Mouse (Mus musculus) ES-CJ7 (cell line): ENCODE measurements around the gene Il20rb.
A peak's percentile ranks its signal among the peaks of the same experiment; 100 is the strongest.

Experiments used
- DNase-seq: peaks from one replicate; pipeline ENCODE4 v3.0.0; 2011; ENCODE audit warnings: low read depth, low spot score

Gene Il20rb

DNA sequence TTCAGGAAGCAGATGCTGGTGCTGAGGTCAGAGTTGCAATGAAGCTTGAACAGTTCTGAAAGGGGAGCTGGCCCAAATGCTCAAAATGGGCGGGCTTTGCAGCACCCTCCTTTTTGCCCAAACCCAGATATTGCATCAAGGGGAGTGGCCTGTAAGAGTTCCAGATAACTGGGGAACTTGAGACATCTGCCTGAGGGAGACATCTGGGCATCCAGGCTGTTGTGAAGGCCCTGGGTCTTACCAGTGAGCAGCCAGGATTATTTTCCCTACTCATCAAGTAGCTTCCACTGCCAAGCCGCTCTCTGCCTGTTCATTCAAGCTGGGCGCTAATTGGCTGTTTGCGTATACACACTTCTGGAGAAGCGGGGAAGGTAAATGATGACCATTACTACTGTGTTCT, at the start of gene Il20rb:
Gene Il20rb (minus strand): TSS at position 358 of the 400 bp plus-strand sequence.
- no peak for DNase-seq

DNA sequence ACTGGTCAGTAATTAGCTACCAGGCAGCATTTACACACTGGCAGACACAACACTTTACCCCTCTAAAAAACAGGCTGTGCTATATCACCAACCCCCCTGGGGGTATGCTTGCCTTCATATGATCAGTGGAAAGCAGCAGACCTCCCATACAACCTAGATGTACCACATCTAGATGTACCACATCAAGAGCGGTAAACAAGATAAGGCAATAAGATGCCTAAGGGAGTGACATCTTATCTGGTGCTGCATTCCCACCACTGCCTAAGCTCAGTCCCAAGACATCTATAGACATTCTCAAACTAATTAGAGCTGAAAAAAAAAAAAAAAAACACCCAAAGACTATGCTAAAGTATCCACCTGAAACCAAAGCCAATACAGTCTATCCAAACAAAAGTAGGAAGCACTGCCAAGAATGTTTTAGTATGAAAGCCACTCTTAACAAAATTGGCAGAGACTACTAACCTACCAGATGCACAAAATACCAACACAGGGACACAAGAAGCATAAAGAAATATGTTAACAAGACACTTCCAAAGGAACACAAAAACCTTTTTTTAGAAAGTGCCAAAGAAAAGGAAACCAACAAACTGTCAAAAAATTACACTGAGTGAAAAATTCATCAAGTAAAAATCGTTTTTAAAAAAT, 49.2 kb upstream of the Il20rb start:
- no peak for DNase-seq

GRCm38 (mm10) chr9:100534686-100535085, 48.1 kb upstream of the Il20rb start:
- no peak for DNase-seq

GRCm38 (mm10) chr9:100532847-100533505, 46.4 kb upstream of the Il20rb start:
- DNase-seq, result no peak

DNA sequence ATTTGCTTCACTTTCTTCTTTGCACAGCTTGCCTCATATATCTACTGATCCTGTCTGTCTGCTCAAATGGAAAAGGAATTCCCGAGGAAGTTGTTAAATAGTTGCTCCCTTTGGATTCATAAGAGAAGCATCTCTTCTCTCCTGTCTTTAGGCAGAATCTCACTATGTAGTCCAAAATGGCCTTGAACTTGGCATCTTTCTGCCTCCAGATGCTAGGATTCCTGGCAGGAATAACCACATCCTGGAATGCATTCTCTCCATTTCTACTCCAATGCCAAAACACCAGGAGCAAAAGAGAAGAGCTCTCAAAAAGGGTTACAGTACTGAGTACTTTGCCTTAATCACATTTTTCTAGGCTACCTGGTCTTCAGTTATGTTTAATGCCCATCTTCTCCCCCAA, 44.7 kb upstream of the Il20rb start:
- no peak for DNase-seq

- DNase-seq, result no peak
Observed at GRCm38 (mm10) chr9:100525225-100525624, 38.6 kb upstream of the Il20rb start.

DNA sequence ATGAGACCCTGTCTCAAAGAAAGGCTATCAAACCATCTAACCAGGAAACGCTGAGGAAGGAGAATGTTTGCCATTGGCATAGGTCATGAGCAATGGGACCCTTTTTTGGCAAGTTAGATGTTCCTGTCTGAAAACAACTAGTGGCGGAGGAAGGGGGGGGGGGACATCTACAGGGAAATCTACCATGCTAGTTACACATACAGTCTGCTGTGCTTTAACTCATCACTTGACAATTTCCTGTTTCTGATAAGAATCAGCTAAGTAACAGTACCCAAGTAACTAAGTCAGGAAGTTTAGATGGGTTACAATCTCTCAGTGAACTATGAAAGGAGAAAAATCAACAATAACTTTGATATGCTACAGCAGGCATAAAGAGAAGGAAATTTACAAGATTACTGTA, 35.4 kb upstream of the Il20rb start:
- DNase-seq, result no peak

DNA sequence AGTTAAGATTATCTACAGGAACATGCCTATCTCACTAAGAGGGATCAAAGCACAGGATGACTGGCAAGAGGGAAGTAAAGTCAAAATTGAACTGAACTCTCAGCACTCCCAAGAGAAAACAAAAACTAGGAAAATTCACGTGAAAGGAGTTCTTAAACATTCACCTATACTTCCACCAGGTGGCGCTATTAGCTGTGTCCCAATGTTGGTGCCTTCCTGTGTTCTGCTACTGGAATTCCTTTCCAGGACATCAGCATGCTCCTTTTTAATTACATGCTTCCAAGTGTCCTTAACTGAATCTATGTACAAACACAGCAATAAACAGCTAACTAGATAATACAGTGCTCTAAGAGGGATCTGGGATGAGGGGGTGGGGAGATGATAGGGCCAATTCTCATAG, 34.0 kb upstream of the Il20rb start:
- DNase-seq, result peak; percentile 76

DNA sequence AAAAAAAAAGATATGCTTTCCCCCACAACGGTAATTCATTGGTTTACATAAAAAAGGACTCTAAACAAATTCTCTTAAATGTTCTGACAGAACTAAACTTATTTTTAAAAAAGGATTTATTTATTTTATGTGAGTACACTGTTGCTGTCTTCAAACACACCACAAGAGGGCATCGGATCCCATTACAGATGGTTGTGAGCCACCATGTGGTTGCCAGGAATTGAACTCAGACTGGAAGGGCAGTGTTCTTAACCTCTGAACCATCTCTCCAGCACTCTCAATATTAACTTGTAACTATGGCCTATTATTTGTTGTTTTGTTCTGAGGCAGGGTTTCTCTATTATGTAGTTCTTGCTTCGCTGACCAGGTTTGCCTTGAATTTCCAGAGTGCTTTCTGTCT, 33.4 kb upstream of the Il20rb start:
- DNase-seq, result no peak

DNA sequence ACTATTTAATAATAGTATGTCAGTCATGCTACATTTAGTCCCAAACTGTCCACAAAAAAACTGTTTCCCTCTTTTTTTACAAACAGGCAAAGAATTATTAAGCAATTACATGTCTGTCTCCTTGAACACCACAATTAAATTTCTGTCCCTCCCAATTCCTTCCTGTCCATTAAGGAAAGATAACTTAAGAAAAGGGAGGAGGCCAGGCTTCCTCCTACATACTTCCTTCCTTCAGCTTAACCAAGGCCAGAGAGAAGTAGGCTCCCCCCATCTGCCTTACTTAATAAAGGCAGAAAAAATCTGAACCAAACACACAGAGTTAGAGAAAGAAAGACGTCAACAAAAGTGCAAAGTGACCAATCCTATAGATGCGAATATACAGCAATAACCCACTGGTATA, 21.0 kb upstream of the Il20rb start:
- no peak for DNase-seq

- no peak for DNase-seq
Observed at GRCm38 (mm10) chr9:100506652-100507051, 20.1 kb upstream of the Il20rb start.

DNA sequence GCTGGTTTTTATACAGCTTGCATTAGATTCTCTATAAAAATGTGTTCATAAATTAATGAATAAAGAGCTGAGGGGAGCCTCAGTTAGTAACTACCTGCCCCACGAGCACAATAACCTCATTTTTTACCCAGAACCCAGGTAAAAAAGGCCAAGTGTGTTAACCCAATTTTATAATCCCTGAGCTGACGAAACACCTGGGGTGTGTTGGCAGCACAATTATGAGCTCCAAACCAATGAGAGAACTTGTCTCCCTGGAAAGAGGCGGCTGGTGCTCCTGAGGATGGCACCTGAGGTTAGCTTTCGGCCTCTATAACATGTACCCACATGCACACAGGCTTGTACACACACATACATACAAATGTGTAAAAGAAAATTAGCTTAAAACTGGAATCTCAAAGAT, 18.9 kb upstream of the Il20rb start:
- DNase-seq, result no peak

- no peak for DNase-seq
Observed at GRCm38 (mm10) chr9:100493611-100494261, 7.1 kb upstream of the Il20rb start.

DNA sequence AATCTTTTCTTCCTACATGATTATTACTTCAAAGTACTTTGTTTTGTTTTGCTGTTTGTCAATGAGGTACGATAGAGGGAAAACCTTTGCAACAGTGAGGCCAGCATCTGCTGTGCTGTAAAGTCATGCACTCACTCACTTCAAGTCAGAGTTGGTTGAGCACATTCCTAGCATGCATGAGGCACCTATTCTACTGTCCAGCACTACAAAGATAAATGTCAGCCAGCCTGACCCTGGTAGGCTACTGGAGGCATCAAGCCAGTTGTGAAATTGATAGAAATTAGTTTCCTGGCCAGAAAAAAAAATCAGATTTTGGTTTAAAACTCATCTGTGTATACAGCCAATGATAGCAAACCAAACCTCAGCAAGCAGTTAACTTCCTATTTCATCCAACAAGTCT, 4.8 kb upstream of the Il20rb start:
- DNase-seq, result no peak

DNA sequence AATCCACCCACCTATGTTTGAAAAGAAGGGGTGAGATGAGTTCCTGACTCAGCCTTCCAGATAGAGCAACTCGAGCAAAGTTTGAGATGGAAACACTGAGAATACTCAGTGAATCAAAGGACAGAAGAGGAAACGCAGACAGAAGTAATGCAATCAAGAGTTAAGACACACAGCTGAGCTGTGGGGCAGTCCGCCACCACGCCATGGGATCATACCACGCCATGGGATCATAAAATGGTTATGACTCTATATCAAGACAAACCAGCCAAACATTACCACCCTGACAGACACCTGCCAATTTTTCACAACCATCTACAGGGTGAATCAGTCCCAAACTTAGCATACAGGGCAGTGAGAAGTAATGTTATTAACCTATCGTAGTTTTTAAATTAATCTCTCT, 2.4 kb upstream of the Il20rb start:
- no peak for DNase-seq

DNA sequence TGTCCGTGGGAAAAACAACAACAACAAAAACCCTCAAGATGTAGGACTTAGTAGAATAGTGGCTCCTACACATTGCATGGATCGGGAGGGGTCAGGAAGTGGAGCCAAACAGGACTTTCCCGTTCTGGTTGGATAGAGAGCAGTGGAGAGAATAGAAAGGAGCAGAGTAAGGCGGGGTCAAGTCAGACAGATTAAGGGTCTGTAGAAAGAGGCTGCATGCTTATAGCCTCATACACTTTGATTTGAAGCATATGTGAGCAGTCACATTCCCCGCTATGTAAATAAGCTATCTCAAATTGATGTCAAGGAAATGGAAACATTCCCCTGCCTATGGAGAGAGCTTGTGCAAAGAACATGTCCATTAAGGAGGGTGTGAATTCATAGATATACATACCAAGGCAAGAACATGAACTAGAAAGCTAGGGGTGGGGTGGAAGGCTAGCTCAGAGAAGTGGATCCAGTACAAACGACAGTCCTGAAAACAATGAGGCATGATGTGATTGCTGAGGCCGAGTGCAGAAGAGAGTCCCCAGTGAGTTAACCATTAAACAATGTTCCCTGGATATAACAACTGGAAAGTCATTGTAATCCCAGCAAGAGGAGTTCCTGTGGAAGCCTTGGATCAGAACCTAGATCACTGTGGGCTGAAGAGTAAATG, 1.6 kb upstream of the Il20rb start:
- no peak for DNase-seq

DNA sequence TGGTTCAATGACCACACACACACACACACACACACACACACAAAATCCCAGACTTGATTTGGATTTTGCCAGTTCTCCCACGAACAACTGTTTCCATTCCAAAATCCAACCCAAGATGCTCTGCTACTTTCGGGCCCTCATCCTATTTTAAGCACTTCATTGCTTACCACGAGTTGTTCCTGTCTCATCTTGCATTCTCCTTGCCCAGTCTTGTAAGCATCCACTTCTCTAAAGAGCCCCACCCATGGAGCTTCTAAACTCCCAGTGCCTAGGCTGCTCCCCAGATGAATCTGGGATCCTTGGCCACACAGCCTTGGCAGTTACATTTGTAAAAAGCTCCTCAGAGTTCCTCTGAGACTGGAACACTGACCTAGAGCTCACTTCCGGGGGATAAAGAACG, 3.3 kb downstream of the Il20rb start:
- DNase-seq, result no peak

GRCm38 (mm10) chr9:100481626-100482025, 5.0 kb downstream of the Il20rb start:
- DNase-seq, result no peak

- no peak for DNase-seq
Observed at GRCm38 (mm10) chr9:100474056-100474455, 12.5 kb downstream of the Il20rb start.

GRCm38 (mm10) chr9:100473361-100473760, 13.2 kb downstream of the Il20rb start:
- no peak for DNase-seq

- no peak for DNase-seq
Observed at GRCm38 (mm10) chr9:100472931-100473330, 13.7 kb downstream of the Il20rb start.

DNA sequence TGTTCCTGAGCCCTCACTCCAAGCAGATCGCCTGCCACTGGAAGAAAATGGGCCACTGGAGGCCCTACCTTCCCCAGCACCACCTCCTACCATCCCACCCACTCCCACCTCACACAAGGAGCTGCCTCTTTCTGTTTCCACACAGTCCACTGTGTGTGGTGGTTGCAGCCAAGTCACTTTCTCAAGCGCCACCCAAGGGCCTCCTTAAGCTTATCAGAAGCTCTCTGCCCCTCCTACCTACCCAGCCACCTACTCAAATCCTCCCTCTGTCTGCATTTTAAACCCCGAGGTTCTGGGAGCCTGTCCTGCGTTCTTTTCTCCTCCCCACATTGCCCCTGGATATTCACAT, 15.0 kb downstream of the Il20rb start:
- no peak for DNase-seq
